Mouse (Mus musculus) kidney, embryonic 14.5 days (tissue): ENCODE measurements around the gene Olfr574. TPM values are rescaled to one million over a fixed set of nuclear protein-coding genes. Genes with fewer than 3 reads are reported as not detected.

ENCODE experiments used
- ATAC-seq: fragments of 200-750 bp; cut with Nextera tagmentation; 2 replicates; pipeline ENCODE4 v1.8.0; 2017; ENCODE audit warnings: moderate number of reproducible peaks, mild to moderate bottlenecking, moderate TSS enrichment, moderate library complexity; ENCODE audit not compliant: low FRiP score, low TSS enrichment
- H3K27ac ChIP-seq: fragments of 300-500 bp; sonication (generic); 2 replicates; pipeline ENCODE4 v1.5.1; 2014; ENCODE audit warnings: low read depth, mild to moderate bottlenecking, low read length, moderate library complexity, mixed read lengths
- H3K27me3 ChIP-seq: fragments of 300-500 bp; sonication (generic); 2 replicates; pipeline ENCODE4 v1.6.1; 2014; ENCODE audit warnings: mild to moderate bottlenecking, low read length; ENCODE audit not compliant: control insufficient read depth, insufficient read depth
- H3K36me3 ChIP-seq: fragments of 300-500 bp; sonication (generic); 2 replicates; pipeline ENCODE4 v1.6.1; 2014; ENCODE audit warnings: low read length, mixed read lengths; ENCODE audit not compliant: control insufficient read depth, insufficient read depth
- H3K4me1 ChIP-seq: fragments of 300-500 bp; sonication (generic); 2 replicates; pipeline ENCODE4 v1.6.1; 2014; ENCODE audit warnings: low read length, mixed read lengths; ENCODE audit not compliant: control insufficient read depth, insufficient read depth
- H3K4me2 ChIP-seq: fragments of 300-500 bp; sonication (generic); replicated peaks from 2 replicates; pipeline ENCODE4 v1.6.1; 2014; ENCODE audit warnings: low read depth, mild to moderate bottlenecking, low read length
- H3K4me3 ChIP-seq: fragments of 300-500 bp; sonication (generic); 2 replicates; pipeline ENCODE4 v1.5.1; 2014; ENCODE audit warnings: mild to moderate bottlenecking, low read length
- H3K9ac ChIP-seq: fragments of 300-500 bp; sonication (generic); 2 replicates; pipeline ENCODE4 v1.6.1; 2014; ENCODE audit warnings: low read depth, mild to moderate bottlenecking, low read length, moderate library complexity
- H3K9me3 ChIP-seq: fragments of 300-500 bp; sonication (generic); 2 replicates; pipeline ENCODE4 v1.6.1; 2016; ENCODE audit warnings: low read length; ENCODE audit not compliant: control insufficient read depth
- WGBS: fragments of 180-500 bp; shearing (Covaris S2); extraction: QIAGEN DNeasy Blood & Tissue Kit; methylation state at CpG from one replicate; pipeline ENCODE4 v1.1.7; 2014; 5-methylcytosine and 5-hydroxymethylcytosine counted together
- polyA plus RNA-seq: library from polyadenylated mRNA; unstranded; fragments of >200 nt; fragmentation: Nextera tagmentation; extraction: Ambion mirVana; gene quantifications from 2 replicates; pipeline ENCODE4 v1.2.1, GENCODE M21; 2014

Gene Olfr574
- not detected in 2 replicates for polyA plus RNA-seq

GRCm38 (mm10) chr7:102948167-102948566 lies at the start of gene Olfr574:
Gene Olfr574, plus strand, starts transcription at chr7:102948467.
- no peak within 1 kb of the TSS for H3K4me3 ChIP-seq
- H3K27me3 ChIP-seq, result no peaks in the 10 kb centered on the region
- H3K4me2 ChIP-seq, result no peak within 1 kb of the TSS
- no peak within 1 kb of the TSS for H3K9ac ChIP-seq
- WGBS, result 87% methylated on average over 1 of the region's 1 CpGs
- no peaks in the 10 kb centered on the region for H3K9me3 ChIP-seq
- no peaks in the 10 kb centered on the region for H3K4me1 ChIP-seq
- no peak within 1 kb of the TSS for H3K27ac ChIP-seq
- ATAC-seq, result no peak
- no peaks in the 10 kb centered on the region for H3K36me3 ChIP-seq

- Histone ChIP-seq H3K4me2 (no peak overlapping the region), H3K36me3 (no peaks in the 10 kb centered on the region), H3K4me3 (no peak overlapping the region), H3K9ac (no peak overlapping the region), H3K27me3 (no peaks in the 10 kb centered on the region), H3K27ac (no peak overlapping the region), H3K4me1 (no peaks in the 10 kb centered on the region), H3K9me3 (no peaks in the 10 kb centered on the region)
- 24% methylated on average over 1 of the region's 1 CpGs for WGBS
- ATAC-seq, result no peak
These were observed 33.0 kb upstream of the Olfr574 start for GRCm38 (mm10) chr7:102915261-102915660.

DNA sequence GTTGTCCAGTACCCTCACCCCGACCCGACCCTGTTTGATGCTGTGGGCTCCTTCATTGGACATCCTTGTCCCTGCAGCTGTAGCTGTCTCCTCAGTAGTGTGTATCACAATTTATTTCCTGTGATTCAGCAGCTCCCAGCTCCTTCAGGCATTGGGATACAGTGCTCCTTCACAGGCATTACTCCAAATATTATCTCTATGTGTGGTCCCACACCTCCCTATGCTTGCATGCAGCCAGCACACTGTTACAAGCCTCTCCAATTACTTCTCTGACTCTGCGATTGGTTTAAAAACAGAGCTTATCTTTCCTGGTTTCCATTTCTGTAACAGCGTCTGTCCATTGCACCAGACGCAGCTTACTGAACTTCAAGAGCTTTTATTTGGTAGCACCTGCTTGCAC lies 31.9 kb upstream of the Olfr574 start:
- Histone ChIP-seq H3K4me3 (no peak overlapping the region), H3K36me3 (no peaks in the 10 kb centered on the region), H3K4me1 (no peaks in the 10 kb centered on the region), H3K9ac (no peak overlapping the region), H3K4me2 (no peak overlapping the region), H3K27ac (no peak overlapping the region), H3K9me3 (no peaks in the 10 kb centered on the region), H3K27me3 (no peaks in the 10 kb centered on the region)
- WGBS, result 68% methylated on average over 5 of the region's 5 CpGs
- no peak for ATAC-seq

GRCm38 (mm10) chr7:102917032-102917875 lies 31.0 kb upstream of the Olfr574 start, which contains the start of gene Olfr571:
Gene Olfr571, minus strand, starts transcription at chr7:102917536.
- Histone ChIP-seq H3K9me3 (no peaks in the 10 kb centered on the region), H3K27ac (no peak within 1 kb of the TSS), H3K4me3 (no peak within 1 kb of the TSS), H3K27me3 (no peaks in the 10 kb centered on the region), H3K4me1 (no peaks in the 10 kb centered on the region), H3K4me2 (no peak within 1 kb of the TSS), H3K9ac (no peak within 1 kb of the TSS), H3K36me3 (no peaks in the 10 kb centered on the region)
- no peak for ATAC-seq
- WGBS, result 64% methylated on average over 4 of the region's 4 CpGs

GRCm38 (mm10) chr7:102919632-102920031 lies 28.6 kb upstream of the Olfr574 start:
- H3K27me3 ChIP-seq, result no peaks in the 10 kb centered on the region
- no peaks in the 10 kb centered on the region for H3K9me3 ChIP-seq
- no peak overlapping the region for H3K27ac ChIP-seq
- H3K9ac ChIP-seq, result no peak overlapping the region
- no peak overlapping the region for H3K4me3 ChIP-seq
- 0 out of 2 replicates have a peak, but pooled peaks have one; percentile 75 for ATAC-seq
- WGBS, result 12% methylated on average over 1 of the region's 1 CpGs
- no peak overlapping the region for H3K4me2 ChIP-seq
- no peaks in the 10 kb centered on the region for H3K36me3 ChIP-seq
- no peaks in the 10 kb centered on the region for H3K4me1 ChIP-seq

DNA sequence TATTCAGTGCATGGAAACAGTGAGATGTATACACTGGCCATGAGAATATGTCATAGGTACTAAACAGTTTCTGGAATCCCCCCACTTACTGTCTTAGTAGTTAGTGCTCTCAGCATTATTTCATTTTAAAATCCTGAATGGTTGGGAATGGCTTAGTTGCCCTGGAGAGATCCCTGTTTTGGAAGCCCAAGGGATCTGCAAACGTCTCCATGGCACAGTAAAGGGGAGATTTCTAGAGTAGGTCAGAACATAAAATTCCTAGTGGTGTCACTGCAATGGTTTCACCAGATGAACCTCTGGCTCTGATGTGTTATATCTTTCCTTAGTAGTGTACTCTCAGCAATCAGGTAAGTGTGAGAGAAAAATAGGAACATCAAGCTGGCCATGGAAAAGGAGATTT lies 24.2 kb upstream of the Olfr574 start, which contains the start of gene Olfr572:
Gene Olfr572 (plus strand): TSS at position 301 of the 400 bp plus-strand sequence.
- H3K27ac ChIP-seq, result no peak within 1 kb of the TSS
- H3K9me3 ChIP-seq, result no peaks in the 10 kb centered on the region
- no peak for ATAC-seq
- H3K36me3 ChIP-seq, result no peaks in the 10 kb centered on the region
- no peak within 1 kb of the TSS for H3K4me2 ChIP-seq
- no peaks in the 10 kb centered on the region for H3K27me3 ChIP-seq
- H3K4me1 ChIP-seq, result no peaks in the 10 kb centered on the region
- no peak within 1 kb of the TSS for H3K4me3 ChIP-seq
- WGBS, result 63% methylated on average over 1 of the region's 1 CpGs
- H3K9ac ChIP-seq, result no peak within 1 kb of the TSS

DNA sequence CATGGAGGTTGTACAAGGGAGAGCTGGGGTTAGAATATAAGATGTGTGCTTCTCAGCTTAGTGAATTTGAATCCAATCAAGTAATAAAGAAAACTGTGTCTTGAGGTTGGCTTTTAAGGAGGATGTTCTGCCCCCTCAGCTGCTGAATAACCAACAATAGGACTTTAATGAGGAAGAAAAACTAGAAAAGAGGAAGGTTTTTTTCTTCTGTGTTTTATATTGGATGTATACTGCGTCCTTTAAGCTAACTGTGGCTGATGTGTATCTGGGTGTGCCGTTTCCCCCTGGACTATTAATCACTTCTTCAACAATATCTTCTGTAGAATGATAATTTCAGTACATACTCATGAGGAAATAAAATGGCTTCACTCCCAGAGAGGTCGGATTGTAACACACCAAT lies 21.2 kb upstream of the Olfr574 start:
- 72% methylated on average over 3 of the region's 3 CpGs for WGBS
- no peak overlapping the region for H3K4me2 ChIP-seq
- no peak for ATAC-seq
- H3K36me3 ChIP-seq, result no peaks in the 10 kb centered on the region
- H3K9ac ChIP-seq, result no peak overlapping the region
- H3K4me1 ChIP-seq, result no peaks in the 10 kb centered on the region
- H3K4me3 ChIP-seq, result no peak overlapping the region
- H3K27ac ChIP-seq, result no peak overlapping the region
- no peaks in the 10 kb centered on the region for H3K9me3 ChIP-seq
- no peaks in the 10 kb centered on the region for H3K27me3 ChIP-seq

- no peaks in the 10 kb centered on the region for H3K27me3 ChIP-seq
- H3K9me3 ChIP-seq, result no peaks in the 10 kb centered on the region
- H3K4me1 ChIP-seq, result no peaks in the 10 kb centered on the region
- no peak within 1 kb of the TSS for H3K9ac ChIP-seq
- 93% methylated on average over 2 of the region's 2 CpGs for WGBS
- no peak within 1 kb of the TSS for H3K4me3 ChIP-seq
- no peak within 1 kb of the TSS for H3K27ac ChIP-seq
- H3K36me3 ChIP-seq, result no peaks in the 10 kb centered on the region
- ATAC-seq, result no peak
- no peak within 1 kb of the TSS for H3K4me2 ChIP-seq
These were observed 5.8 kb upstream of the Olfr574 start, which contains the start of gene Olfr573-ps1 for GRCm38 (mm10) chr7:102942475-102942874. Gene Olfr573-ps1, minus strand, starts transcription at chr7:102942575.

GRCm38 (mm10) chr7:102943417-102943816 lies 4.8 kb upstream of the Olfr574 start:
- no peaks in the 10 kb centered on the region for H3K4me1 ChIP-seq
- 77% methylated on average over 1 of the region's 1 CpGs for WGBS
- H3K27ac ChIP-seq, result no peak overlapping the region
- no peak overlapping the region for H3K4me2 ChIP-seq
- ATAC-seq, result no peak
- H3K27me3 ChIP-seq, result no peaks in the 10 kb centered on the region
- no peaks in the 10 kb centered on the region for H3K36me3 ChIP-seq
- H3K4me3 ChIP-seq, result no peak overlapping the region
- H3K9ac ChIP-seq, result no peak overlapping the region
- H3K9me3 ChIP-seq, result no peaks in the 10 kb centered on the region
